Mouse (Mus musculus) limb, embryonic 11.5 days (tissue): ENCODE measurements around the gene Dusp7. TPM values are rescaled to one million over a fixed set of nuclear protein-coding genes. Genes with fewer than 3 reads are reported as not detected.

Experiments
- ATAC-seq: fragments of 200-750 bp; cut with Nextera tagmentation; 2 replicates; pipeline ENCODE4 v1.8.0; 2017; ENCODE audit warnings: low read depth; ENCODE audit not compliant: insufficient number of reproducible peaks, low FRiP score, low TSS enrichment
- DNase-seq: peaks from one replicate; pipeline ENCODE4 v3.0.0-alpha.2; 2015; ENCODE audit warnings: low spot score
- H3K27ac ChIP-seq: fragments of 300-500 bp; sonication (generic); replicated peaks from 2 replicates; pipeline ENCODE4 v1.5.1; 2014; ENCODE audit warnings: low read depth, mild to moderate bottlenecking, low read length
- H3K27me3 ChIP-seq: fragments of 300-500 bp; sonication (generic); 2 replicates; pipeline ENCODE4 v1.6.1; 2014; ENCODE audit warnings: mild to moderate bottlenecking, low read length, mixed read lengths; ENCODE audit not compliant: control insufficient read depth, insufficient read depth
- H3K36me3 ChIP-seq: fragments of 300-500 bp; sonication (generic); 2 replicates; pipeline ENCODE4 v1.6.1; 2014; ENCODE audit warnings: mild to moderate bottlenecking, low read length, moderate library complexity, mixed read lengths; ENCODE audit not compliant: control insufficient read depth, insufficient read depth
- H3K4me1 ChIP-seq: fragments of 300-500 bp; sonication (generic); 2 replicates; pipeline ENCODE4 v1.6.1; 2014; ENCODE audit warnings: low read length, mixed read lengths; ENCODE audit not compliant: control insufficient read depth, insufficient read depth
- H3K4me2 ChIP-seq: fragments of 300-500 bp; sonication (generic); 2 replicates; pipeline ENCODE4 v1.6.1; 2014; ENCODE audit warnings: low read depth, mild to moderate bottlenecking, moderate library complexity; ENCODE audit not compliant: severe bottlenecking
- H3K4me3 ChIP-seq: fragments of 300-500 bp; sonication (generic); 2 replicates; pipeline ENCODE4 v1.5.1; 2014; ENCODE audit warnings: low read depth, low read length
- H3K9ac ChIP-seq: fragments of 300-500 bp; sonication (generic); 2 replicates; pipeline ENCODE4 v1.6.1; 2014; ENCODE audit warnings: mild to moderate bottlenecking, low read length
- H3K9me3 ChIP-seq: fragments of 300-500 bp; sonication (generic); 2 replicates; pipeline ENCODE4 v1.6.1; 2016; ENCODE audit warnings: low read length; ENCODE audit not compliant: control insufficient read depth
- WGBS: fragments of 180-500 bp; shearing (Covaris S2); extraction: QIAGEN DNeasy Blood & Tissue Kit; methylation state at CpG from one replicate; pipeline ENCODE4 v1.1.7; 2014; 5-methylcytosine and 5-hydroxymethylcytosine counted together
- polyA plus RNA-seq: library from polyadenylated mRNA; unstranded; fragments of >200 nt; fragmentation: Nextera tagmentation; extraction: Ambion mirVana; gene quantifications from 2 replicates; pipeline ENCODE4 v1.2.1, GENCODE M21; 2014

The Dusp7 gene
- polyA plus RNA-seq, 1 experiment from 2014 or later, result 63.4 TPM

- Histone ChIP-seq H3K4me2 (peak overlapping the region; percentile 87), H3K4me1 (peaks cover 48% of the 10 kb centered on the region), H3K27me3 (no peaks in the 10 kb centered on the region), H3K9ac (peak overlapping the region; percentile 97), H3K36me3 (peaks cover 23% of the 10 kb centered on the region), H3K9me3 (no peaks in the 10 kb centered on the region), H3K27ac (peak overlapping the region; percentile 98), H3K4me3 (peak overlapping the region; percentile 81)
- DNase-seq (peak; percentile 66), ATAC-seq (no peak)
- WGBS, result under 1% methylated on average over 60 of the region's 72 CpGs
These were observed 534 bp downstream of the Dusp7 start for GRCm38 (mm10) chr9:106368831-106369501.

DNA sequence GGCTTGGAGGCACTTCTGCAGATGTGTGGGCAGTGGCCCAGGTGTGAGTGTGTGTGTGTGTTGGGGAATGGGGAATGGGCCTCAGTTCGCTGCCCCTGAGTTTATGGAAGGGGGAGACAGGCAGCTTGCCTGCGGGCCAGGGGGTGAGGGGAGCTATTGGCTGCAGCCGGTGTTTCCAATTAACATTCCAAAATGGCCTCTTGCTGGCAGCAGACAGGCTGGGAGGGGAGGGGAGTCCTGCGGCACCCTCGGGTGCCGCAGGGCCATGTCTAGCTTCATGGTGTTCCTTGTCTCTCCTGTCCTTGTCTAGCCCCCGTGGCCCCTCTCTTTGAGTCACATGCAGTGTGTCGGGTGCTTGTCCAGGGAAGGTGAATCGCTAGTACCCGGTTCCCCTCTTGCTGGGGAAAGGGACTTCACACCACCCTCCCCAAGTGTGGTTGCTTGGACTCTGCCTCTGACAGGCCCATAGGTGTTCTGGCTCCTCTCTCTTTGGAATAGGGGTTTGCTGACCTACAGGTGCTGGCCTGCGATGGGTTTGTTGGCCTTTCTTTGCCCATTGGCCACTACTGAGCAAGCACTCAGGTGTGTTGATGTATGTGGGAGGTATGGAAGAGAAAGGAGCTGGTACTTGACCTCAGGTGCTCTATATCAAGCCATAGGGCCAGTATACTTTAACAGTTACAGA, 1.5 kb downstream of the Dusp7 start:
- Histone ChIP-seq H3K27ac (peak overlapping the region; percentile 98), H3K36me3 (peaks cover 25% of the 10 kb centered on the region), H3K9me3 (no peaks in the 10 kb centered on the region), H3K4me2 (peak overlapping the region; percentile 87), H3K4me3 (peak overlapping the region; percentile 81), H3K27me3 (no peaks in the 10 kb centered on the region), H3K9ac (peak overlapping the region; percentile 97), H3K4me1 (peaks cover 43% of the 10 kb centered on the region)
- no peak for ATAC-seq
- peak; percentile 74 for DNase-seq
- 7% methylated on average over 11 of the region's 11 CpGs for WGBS

DNA sequence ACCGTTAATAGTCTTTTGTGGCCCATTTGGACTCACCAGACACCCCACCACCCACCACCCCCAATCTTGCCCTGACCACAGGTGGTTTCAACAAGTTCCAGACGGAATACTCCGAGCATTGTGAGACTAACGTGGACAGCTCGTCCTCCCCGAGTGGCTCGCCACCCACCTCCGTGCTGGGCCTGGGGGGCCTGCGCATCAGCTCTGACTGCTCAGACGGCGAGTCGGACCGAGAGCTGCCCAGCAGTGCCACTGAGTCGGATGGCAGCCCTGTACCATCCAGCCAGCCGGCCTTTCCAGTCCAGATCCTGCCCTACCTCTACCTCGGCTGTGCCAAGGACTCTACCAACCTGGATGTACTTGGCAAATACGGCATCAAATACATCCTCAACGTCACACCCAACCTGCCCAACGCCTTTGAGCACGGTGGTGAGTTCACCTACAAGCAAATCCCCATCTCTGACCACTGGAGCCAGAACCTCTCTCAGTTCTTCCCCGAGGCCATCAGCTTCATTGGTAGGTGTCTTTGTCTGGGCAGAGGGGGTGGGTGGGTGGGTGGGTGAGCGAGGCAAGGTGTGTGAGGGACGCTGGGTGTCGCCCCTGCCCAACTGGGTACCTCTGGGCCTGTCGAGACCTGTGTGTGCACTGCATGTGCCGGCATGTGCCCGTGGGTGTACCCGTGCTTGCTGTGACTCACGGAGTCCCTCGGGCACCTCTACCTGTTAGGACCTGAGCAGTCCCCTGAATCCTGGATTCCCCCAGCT, 2.4 kb downstream of the Dusp7 start:
- Histone ChIP-seq H3K36me3 (peaks cover 25% of the 10 kb centered on the region), H3K4me1 (peaks cover 38% of the 10 kb centered on the region), H3K9me3 (no peaks in the 10 kb centered on the region), H3K9ac (peak overlapping the region; percentile 51; the same call in 1 of the 2 replicates), H3K4me3 (peak overlapping the region; percentile 81), H3K4me2 (peak overlapping the region; percentile 87), H3K27ac (peak overlapping the region; percentile 98), H3K27me3 (no peaks in the 10 kb centered on the region)
- no peak for ATAC-seq
- DNase-seq, result no peak
- WGBS, result 66% methylated on average over 30 of the region's 30 CpGs

GRCm38 (mm10) chr9:106371384-106371671, 2.9 kb downstream of the Dusp7 start:
- ATAC-seq, result no peak
- H3K4me1 ChIP-seq, result peaks cover 33% of the 10 kb centered on the region
- peak overlapping the region; percentile 87 for H3K4me2 ChIP-seq
- H3K27ac ChIP-seq, result peak overlapping the region; percentile 42; the same call in 1 of the 2 replicates
- no peak for DNase-seq
- 24% methylated on average over 6 of the region's 6 CpGs for WGBS
- H3K9ac ChIP-seq, result peak overlapping the region; percentile 56; the same call in 1 of the 2 replicates
- peak overlapping the region; percentile 81 for H3K4me3 ChIP-seq
- no peaks in the 10 kb centered on the region for H3K9me3 ChIP-seq
- H3K27me3 ChIP-seq, result no peaks in the 10 kb centered on the region
- H3K36me3 ChIP-seq, result peaks cover 25% of the 10 kb centered on the region

GRCm38 (mm10) chr9:106371776-106372175, 3.3 kb downstream of the Dusp7 start:
- WGBS, result 5% methylated on average over 6 of the region's 6 CpGs

GRCm38 (mm10) chr9:106372431-106373412, 4.3 kb downstream of the Dusp7 start:
- DNase-seq (no peak), ATAC-seq (no peak)
- H3K27ac ChIP-seq, result no peak overlapping the region; the same call in 1 of the 2 replicates
- peaks cover 24% of the 10 kb centered on the region for H3K4me1 ChIP-seq
- 90% methylated on average over 11 of the region's 11 CpGs for WGBS
- H3K27me3 ChIP-seq, result no peaks in the 10 kb centered on the region
- H3K9ac ChIP-seq, result 0 out of 2 replicates have a peak overlapping the region, but pooled peaks have one; percentile 56
- no peak overlapping the region; the same call in 1 of the 2 replicates for H3K4me3 ChIP-seq
- peaks cover 25% of the 10 kb centered on the region for H3K36me3 ChIP-seq
- no peaks in the 10 kb centered on the region for H3K9me3 ChIP-seq
- peak overlapping the region; percentile 87; the same call in 1 of the 2 replicates for H3K4me2 ChIP-seq

More at GRCm38 (mm10) chr9:106371776-106372175, 3.3 kb downstream of the Dusp7 start:
- peak overlapping the region; percentile 87 for H3K4me2 ChIP-seq
- peak overlapping the region; percentile 81 for H3K4me3 ChIP-seq
- ATAC-seq, result no peak
- H3K36me3 ChIP-seq, result peaks cover 25% of the 10 kb centered on the region
- no peaks in the 10 kb centered on the region for H3K9me3 ChIP-seq
- H3K4me1 ChIP-seq, result peaks cover 28% of the 10 kb centered on the region
- peak overlapping the region; percentile 42; the same call in 1 of the 2 replicates for H3K27ac ChIP-seq
- no peak for DNase-seq
- no peaks in the 10 kb centered on the region for H3K27me3 ChIP-seq
- H3K9ac ChIP-seq, result peak overlapping the region; percentile 56

DNA sequence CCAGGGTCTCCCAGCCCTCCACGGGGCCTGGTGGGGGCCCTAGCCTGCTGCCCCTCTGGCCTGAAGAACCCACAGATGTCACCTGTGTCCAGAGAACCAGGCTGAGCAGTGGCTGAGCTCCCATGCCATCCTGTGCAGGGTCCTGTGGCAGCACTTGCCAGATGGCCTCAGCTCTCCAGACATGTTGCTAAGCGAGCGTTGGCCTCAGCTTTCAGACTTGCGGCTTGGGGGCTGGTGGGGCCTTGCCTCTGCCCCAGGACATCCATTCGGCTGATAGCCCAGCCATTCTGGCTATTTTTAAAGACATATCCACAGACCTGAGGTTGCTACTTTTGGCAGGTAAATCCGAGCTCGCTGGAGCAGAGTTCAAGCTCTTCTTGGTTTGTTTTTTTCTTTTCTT, 5.5 kb downstream of the Dusp7 start:
- Histone ChIP-seq H3K27me3 (no peaks in the 10 kb centered on the region), H3K4me2 (no peak overlapping the region), H3K9me3 (no peaks in the 10 kb centered on the region), H3K9ac (no peak overlapping the region), H3K4me1 (peaks cover 24% of the 10 kb centered on the region), H3K27ac (no peak overlapping the region), H3K36me3 (peaks cover 28% of the 10 kb centered on the region), H3K4me3 (no peak overlapping the region)
- ATAC-seq (no peak), DNase-seq (no peak)
- WGBS, result 84% methylated on average over 7 of the region's 7 CpGs
